Mouse (Mus musculus) thymus, postnatal 36 days (tissue): ENCODE measurements at regions not wholly inside any gene's neighbourhood (a gene's known extent, or its start where the extent isn't known, plus 50 kb on each side); places are given as distances from the start of the nearest gene placed in this dataset.

ENCODE experiments used
- DNase-seq, 2 experiments: peaks; one replicate each; pipeline ENCODE4 v3.0.0; 2022; ENCODE audit warnings: mixed read lengths in 2 of 2

- no peak for DNase-seq
Measured at GRCm38 (mm10) chr10:120666202-120666860, 190.1 kb upstream of the Hmga2 start.

DNA sequence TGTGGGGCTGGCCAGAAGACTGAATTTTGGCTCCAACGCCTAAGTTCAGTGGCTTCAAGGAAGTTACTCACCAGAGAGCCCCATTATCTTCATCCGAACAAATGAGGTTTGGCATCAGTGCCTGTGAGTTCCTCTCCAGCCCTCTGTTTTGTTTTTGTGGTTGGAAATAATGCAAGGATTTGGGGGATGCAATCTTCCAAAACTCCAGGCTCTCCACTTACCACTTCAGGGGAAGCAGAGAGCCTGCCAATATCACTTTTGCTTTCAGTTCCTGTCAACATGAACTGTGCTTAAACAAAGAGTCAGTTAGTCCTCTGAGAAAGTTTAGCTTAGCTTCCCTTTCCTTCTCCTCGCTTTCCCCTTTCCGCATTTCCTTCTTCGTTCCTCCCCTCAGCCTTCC is 189.4 kb upstream of the Hmga2 start:
- no peak for DNase-seq

DNA sequence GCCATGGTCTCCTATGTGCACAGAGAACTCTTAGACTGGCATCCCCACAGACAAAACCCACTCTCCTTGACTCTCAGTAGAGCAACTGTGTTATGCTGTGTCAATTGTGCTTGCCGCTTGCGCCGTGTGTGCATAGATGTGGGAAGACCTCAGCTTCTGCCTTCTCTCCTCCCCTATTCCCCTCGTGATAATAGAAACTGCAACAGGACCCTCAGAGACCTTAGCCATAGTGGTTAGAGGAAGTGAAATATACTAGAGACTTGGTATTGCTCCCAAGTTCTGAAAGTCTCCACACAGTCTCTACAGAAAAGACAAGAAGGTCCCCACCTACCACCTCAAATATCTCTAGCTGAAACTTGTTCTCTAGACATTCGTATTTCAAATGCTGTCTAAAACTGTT is 188.2 kb upstream of the Hmga2 start:
- no peak for DNase-seq

DNA sequence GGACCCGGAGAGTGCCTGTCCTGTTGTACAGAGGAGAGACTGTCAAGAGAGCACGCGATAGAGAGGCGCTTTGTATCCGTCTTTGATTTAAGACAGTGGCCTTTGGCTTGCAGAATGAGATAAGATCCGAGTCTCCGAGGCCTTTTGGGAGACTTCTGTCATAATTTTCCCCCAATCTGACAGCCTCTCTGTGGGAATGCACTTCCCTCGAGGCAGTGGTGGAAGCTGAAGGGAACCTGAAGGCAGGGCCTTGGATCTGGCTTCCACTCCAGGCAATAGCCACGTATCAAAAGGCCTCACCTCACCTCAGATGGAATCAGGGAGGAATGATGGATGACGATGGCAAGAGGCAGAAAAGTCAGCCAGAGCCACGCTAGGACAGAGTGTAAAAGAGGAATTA is 187.1 kb upstream of the Hmga2 start:
- DNase-seq, result no peak

DNA sequence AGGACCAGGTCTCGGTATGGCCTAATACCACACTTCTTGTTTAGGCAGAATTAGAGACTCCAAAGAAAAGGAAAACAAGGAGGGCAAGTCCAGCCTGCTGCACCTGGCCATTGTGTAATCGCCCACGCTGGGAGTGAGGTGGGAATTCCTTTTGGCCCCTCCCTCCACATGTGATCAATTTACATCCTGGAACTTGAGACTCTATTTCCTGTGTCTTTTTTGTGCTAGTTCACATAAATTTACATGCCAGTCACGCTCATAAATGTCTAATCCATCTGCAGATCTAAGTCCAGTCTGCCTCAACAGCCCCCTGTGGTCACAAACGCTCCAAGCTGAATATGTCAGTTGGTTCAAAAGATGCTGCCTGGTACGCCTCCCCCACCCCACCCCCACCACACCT is 184.2 kb upstream of the Hmga2 start:
- no peak for DNase-seq

DNA sequence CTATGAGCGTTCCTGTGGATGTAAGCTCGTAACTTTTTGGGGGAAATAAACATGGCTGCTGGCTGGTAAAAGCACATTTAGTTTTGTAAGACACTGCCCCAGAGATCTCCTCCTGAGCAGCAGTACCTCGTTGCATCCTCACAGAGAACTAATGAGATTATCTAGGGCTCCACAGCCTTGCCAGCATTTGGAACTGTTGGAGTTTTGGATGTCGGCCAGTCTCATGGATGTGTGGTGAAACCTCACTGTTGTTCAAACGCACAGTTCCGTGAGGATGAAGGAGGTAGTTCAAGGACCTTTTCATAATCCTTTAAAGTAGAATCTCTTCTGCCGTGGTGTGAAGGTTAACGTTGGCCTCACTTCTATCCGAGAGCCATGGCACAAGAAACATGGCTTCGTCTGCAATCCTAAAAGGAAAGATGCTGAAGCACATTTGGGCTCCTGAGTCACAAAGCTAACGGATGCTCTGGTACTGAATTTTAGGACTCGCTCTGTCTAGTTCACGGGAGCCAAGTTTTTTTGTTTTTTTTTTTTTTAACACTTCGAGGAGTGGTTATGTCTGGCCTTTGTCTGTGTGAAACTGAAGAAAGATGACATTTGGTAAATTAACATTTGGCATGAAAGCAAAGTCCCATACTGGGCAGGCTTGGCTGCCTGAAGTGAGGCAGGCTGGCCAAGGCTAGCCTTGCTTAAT is 179.1 kb upstream of the Hmga2 start:
- no peak for DNase-seq

DNA sequence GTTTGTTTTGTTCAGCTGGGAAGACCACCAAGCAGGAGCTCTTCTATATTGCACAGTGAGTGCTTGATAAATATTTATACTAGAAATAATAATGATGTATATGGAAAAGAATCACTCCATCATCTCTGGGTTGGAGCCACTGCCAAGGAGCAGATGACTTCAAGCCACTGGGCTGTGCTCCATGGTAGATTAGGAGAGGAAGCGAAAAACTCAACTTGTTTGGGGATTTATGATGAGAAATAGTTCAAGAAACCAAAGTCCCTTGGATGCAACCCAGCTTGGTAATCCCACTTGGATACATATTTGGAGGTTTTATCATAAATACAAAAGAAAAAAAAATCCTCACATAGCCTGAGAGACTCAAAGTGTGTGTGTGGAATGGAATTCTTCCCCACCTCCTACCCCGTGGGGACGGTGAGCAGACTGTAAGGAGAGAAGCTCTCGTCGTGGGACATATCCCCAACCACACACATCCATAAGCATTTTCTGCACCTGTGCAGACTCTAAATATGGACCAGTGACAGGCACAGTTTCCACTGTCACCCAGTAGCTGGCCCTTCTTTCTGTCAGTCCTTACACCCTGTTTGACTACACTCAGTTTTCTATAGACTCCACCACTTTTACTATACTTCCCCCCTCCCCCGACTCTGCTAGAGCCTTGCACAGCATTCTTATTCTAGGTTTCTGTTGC is 176.4 kb upstream of the Hmga2 start:
- DNase-seq, result no peak

GRCm38 (mm10) chr10:120651845-120652244 is 175.6 kb upstream of the Hmga2 start:
- no peak for DNase-seq

DNA sequence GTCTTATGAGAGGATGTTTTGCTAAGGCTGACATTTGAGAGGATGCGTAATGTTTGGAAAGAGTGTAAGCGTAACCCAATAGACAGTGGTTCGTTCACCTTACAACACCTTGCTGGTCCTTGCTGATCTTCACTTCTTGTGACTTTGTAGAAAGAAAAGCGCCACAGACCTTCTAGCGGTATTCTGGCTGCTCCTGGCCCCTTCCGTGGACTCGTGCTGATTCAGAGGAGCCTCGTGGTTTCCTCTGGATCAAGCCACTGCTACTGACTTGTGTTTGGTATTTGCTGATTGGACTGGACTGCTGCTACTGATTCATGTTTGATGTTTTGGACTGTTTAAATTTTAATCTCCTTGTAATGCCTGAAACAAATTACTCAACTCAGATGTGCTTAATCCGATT is 174.1 kb upstream of the Hmga2 start:
- no peak for DNase-seq

GRCm38 (mm10) chr10:120648741-120649140 is 172.5 kb upstream of the Hmga2 start:
- no peak for DNase-seq

DNA sequence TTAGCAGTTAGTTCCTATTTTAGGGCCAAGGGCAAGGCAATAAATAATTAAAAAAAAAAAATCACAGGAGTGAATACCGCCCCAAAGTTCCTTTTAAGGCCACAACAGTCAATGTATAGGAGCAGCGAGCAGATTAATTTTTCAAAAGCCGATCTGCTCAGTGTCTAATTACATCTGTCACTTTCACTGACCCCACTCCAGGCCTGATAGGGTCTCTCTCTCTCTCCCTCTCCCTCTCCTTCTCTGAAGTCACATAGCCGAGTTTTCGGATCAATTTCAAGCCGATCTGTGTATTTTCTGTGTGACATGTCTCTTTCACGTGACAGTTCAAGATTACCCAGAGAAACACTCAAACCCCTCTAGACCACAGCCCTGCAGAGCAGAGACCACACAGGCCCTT is 171.8 kb upstream of the Hmga2 start:
- DNase-seq, result no peak

- DNase-seq, result no peak
Measured at GRCm38 (mm10) chr10:120647323-120647722, 171.1 kb upstream of the Hmga2 start.

GRCm38 (mm10) chr10:120646862-120647311 is 170.6 kb upstream of the Hmga2 start:
- no peak for DNase-seq

DNA sequence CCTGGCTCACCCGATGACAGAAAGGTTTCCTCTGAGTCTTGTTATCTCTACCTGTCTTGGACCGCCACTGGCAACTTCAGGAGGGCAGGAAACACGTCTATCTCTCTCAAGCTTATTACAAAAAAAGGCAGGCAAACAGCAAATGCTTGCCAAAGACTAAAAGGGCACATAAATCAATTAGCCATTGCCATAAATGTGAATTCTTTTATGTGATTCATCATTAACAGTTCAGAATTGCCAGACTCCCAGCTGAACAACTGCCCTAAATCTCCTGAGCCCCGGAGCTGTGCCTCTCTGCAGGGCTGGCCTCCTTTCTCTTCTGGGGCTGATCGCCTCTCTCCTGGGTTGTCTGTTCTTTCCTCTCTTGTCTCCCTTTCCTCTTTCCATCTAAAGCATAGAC is 164.6 kb upstream of the Hmga2 start:
- no peak for DNase-seq

DNA sequence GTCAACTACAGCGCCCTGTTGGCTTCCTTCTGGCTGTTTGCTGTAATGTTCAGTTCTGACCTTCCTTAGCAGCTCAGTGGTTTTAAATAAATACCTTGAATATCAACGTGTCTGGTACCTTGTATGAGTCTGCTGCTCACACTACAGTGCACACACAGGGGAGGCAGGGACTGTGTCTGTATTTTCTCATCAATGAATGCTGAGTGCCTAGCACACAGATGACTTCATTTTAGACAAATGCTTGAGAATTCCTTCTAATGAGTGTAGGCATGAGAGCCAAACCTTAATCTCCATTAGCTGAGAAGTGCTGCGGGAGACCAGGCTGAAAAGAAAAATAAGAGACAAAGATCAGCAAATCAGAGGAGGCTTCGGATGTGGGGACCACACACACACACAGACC is 162.0 kb upstream of the Hmga2 start:
- DNase-seq, result no peak

DNA sequence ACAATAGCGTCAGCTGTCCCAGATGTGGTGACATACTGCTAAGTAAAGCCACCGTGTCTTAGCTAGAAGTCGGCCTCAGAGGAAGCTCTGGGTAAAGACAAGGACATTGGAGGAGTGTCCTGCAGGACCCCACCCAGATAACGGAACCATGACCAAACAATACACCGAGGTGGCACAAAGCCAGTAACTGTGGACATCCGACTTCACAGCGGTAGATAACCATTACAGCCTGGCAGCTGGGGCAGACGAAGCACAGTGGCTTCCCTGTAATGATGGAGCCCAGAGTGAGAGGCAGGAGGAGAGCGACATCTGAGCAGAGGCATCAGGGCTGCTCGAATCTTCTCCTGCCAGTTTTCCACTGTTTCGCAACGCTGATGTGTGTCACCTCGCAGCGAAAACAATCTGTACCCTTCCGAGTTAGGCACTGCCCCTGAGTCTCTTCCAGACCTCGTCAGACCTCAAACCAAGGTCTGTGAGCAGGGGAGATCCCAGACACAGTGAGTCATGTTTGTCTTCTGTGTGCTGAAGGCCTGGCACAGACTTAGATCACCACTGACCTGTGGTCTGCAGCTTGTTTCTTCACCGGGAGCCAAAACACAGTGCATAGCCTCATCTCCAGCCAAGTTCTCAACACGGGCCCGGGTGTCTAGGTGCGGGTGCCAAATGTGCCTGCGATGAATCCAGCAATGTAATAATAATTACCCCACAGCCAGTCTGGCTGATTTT is 159.7 kb upstream of the Hmga2 start:
- DNase-seq, result no peak

DNA sequence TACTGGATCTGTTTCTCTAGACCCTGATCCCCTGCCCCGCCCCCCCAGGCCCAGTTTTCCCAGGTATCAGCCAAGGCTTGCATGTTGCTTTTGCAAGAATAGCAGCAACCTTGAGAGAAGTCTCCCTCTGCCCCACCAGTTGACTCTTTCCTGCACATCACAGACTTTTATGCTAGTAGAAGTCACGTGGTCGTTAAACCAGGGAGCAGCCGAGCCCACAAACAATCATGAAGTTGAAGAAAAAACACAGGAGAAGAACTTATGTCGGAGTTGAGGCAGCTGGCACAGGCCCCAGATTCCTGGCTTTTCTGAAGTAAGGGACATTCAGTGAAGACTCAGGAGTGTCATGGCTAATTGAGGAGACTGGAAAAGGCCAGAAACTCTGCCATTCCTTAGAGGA is 158.9 kb upstream of the Hmga2 start:
- no peak for DNase-seq

DNA sequence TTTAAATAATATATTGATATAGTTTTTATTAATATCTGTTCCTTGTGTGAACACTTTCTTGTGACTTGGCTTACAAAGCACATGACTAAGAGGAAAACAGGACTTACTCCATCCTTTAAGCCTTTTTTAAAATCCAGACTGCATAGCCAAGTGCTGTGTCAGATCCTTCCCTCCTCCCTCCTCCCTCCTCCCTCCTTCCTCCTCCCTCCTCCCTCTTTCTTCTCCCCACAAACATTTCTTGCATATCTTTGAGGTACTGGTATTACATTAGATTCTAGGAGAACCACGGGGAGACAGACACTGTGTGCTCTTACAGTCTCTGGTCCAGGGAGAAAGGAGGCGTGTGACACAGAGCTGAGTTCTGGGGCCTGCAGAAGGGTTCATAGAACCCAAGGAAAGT is 155.8 kb upstream of the Hmga2 start:
- DNase-seq, result no peak

GRCm38 (mm10) chr10:120628066-120628465 is 151.8 kb upstream of the Hmga2 start:
- no peak for DNase-seq

GRCm38 (mm10) chr10:120625474-120625873 is 149.2 kb upstream of the Hmga2 start:
- peak; percentile 47 to 68 for DNase-seq

GRCm38 (mm10) chr10:120624203-120624942 is 148.1 kb upstream of the Hmga2 start:
- no peak for DNase-seq

- peak; percentile 48 to 59 for DNase-seq
Measured at GRCm38 (mm10) chr10:120616406-120617015, 140.2 kb upstream of the Hmga2 start.
